Mouse (Mus musculus) common myeloid progenitor, adult 5-6 weeks (primary cell): Measurements from ENCODE around the gene Gm49392. TPM values are rescaled to one million over a fixed set of nuclear protein-coding genes. Genes with fewer than 3 reads are reported as not detected.
"Not testable (repeated sequence)": the region's sequence is repeated elsewhere in the genome, so short reads cannot be mapped to it uniquely, and the experiment has no call there.

Experiments
- ATAC-seq: replicated peaks from 2 replicates; pipeline ENCODE4 v1.8.0; 2016; ENCODE audit warnings: low read depth, mild to moderate bottlenecking, moderate TSS enrichment, inconsistent platforms; ENCODE audit not compliant: poor library complexity, severe bottlenecking
- total RNA-seq: library from RNA; stranded (forward); fragments of 200-1000, 187-1606 nt; gene quantifications from 2 replicates; pipeline ENCODE4 v1.2.3, GENCODE M21; 2017

Gm49392 gene
- 1.5 TPM in 1 of 2 replicates, not detected in the other for total RNA-seq

GRCm38 (mm10) chr13:60896794-60897193 is at the start of gene Gm49392:
Gene Gm49392, minus strand, starts transcription at chr13:60896894.
- ATAC-seq: not testable (repeated sequence)

DNA sequence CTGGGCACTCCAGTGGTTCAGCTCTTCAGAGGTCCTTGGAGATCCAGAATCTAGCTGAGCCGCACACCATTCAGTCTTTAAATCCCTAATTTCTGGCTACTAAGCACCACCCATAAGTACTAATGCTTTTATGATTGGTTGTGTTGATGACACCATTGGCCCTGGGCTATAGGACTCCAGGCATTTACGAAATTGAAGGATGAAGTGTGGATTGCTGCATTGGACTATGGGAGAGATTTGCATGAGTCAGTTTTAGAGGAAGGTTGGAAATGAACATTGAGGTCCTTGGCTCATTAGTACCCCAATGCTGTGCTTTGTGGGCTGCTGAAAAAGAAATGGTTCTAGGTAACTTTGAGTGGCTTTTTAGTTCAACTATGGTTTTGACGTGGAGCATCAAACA is 45.2 kb upstream of the Gm49392 start, which contains the start of gene Tpbpa:
TSS of gene Tpbpa (minus strand) at position 101 of the 400 bp plus-strand sequence.
- not testable (repeated sequence) for ATAC-seq

DNA sequence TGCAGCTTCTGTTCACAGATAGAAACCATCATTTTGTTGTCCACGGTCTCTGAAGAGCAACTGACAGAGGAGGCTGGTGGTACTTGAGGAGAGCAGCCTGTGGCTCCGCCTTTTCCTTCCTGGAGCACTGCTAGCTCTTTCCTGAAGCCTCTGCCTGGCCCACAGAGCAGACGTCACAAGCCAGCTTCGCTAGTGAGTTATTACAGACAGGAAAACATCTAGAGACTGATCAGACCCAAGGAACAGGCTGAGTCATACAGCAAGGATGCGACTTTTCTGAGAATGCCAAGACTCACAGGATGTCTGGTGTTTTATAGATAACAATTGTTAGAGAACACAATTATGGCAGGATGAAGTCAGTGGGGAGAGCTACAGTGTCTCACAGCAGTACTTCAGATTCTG is 39.8 kb upstream of the Gm49392 start, which contains the start of the genes Gm49391 and Ctla2a:
TSS of gene Gm49391 (minus strand) at position 72 of the 402 bp plus-strand sequence.
TSS of gene Ctla2a (minus strand) at position 126 of the 402 bp plus-strand sequence.
- ATAC-seq: peak; percentile 96

DNA sequence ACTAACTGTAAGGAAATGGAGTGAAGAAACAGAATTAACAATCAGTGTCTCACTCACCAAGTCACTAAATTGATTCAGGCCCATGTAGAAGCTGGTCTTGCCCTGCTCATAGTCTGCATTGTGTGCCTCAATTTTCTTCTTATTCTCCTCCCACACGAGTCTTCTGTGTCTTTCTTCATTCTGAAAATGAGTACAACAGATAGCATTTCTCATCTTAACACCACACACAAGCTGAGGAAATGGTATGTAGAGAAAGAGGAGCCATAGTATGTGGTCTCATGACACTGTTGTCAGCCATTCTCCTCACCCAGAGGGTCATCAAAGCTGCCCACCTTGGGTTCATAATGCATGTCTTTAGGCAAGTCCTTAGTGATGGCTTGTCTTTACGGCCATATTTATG is 38.8 kb upstream of the Gm49392 start, which contains the start of gene Gm49393:
TSS of gene Gm49393 (minus strand) at position 101 of the 400 bp plus-strand sequence.
- not testable (repeated sequence) for ATAC-seq

GRCm38 (mm10) chr13:60904780-60905179 is 8.1 kb upstream of the Gm49392 start, which contains the start of gene Tpbpb:
Gene Tpbpb, minus strand, starts transcription at chr13:60904880.
- not testable (repeated sequence) for ATAC-seq

GRCm38 (mm10) chr13:60897328-60897727 is 634 bp upstream of the Gm49392 start, which contains the start of gene Ctla2b:
Gene Ctla2b, minus strand, starts transcription at chr13:60897447.
- ATAC-seq: peak; percentile 97

DNA sequence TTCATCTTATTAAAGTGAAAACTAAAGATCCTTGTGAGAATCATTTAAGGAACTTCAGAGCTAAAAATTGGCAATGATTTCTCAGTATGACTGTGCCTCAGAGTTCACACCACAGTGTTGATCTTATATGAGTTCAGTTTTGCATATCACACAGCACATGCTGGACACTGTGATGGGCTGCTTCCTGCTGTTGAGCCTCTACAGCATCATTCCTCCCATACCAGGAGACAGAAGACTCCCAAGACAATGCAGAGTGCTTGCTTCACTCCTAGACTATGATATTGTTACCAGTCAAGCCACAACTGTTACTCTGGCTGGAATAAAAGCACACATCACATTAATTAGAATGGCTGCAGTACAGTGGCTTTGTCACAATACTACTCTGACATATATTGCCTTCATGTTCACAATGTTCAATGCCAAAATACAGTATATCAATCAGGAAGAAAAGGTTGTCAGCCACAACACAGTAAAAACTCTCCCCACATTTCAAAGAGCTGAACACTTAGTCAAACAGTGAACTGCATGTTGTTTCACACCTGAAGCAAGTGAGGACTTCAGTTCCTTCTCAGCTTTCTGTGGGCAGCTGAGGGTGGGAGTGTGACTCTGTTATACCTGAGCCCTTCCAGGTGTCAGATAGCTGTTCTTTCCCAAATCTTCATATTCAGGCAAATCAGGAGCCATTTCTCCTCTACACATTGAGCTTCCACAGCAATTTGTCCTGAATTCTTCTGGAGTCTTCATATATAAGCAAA is 1.1 kb downstream of the Gm49392 start:
- ATAC-seq: 0 out of 2 replicates have a peak, but pooled peaks have one; percentile 14

DNA sequence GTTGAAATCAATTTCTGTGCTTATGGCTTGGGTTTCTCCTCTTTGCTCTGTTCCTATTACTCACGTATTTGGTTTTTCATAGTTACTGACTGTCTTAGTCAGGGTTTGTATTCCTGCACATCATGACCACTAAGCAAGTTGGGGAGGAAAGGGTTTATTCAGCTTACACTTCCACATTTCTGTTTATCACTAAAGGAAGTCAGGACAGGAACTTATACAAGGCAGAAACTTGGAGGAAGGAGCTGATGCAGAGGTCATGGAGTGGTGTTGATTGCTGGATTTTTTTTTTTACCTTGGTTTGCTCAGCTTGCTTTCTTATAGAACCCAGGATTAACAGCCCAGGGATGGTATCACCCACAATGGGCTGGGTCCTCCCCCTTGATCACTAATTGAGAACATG is 4.4 kb downstream of the Gm49392 start:
- ATAC-seq: peak; percentile 50; the same call in 1 of the 2 replicates

GRCm38 (mm10) chr13:60864281-60864680 is 32.4 kb downstream of the Gm49392 start, which contains the start of gene 4930486L24Rik:
Gene 4930486L24Rik, minus strand, starts transcription at chr13:60864475.
- no peak for ATAC-seq

GRCm38 (mm10) chr13:60848241-60849120 is 48.2 kb downstream of the Gm49392 start:
- ATAC-seq: peak; percentile 69

- ATAC-seq: no peak
Measured at GRCm38 (mm10) chr13:60843153-60843552, 53.5 kb downstream of the Gm49392 start.

- no peak for ATAC-seq
Measured at GRCm38 (mm10) chr13:60842703-60843102, 54.0 kb downstream of the Gm49392 start.

DNA sequence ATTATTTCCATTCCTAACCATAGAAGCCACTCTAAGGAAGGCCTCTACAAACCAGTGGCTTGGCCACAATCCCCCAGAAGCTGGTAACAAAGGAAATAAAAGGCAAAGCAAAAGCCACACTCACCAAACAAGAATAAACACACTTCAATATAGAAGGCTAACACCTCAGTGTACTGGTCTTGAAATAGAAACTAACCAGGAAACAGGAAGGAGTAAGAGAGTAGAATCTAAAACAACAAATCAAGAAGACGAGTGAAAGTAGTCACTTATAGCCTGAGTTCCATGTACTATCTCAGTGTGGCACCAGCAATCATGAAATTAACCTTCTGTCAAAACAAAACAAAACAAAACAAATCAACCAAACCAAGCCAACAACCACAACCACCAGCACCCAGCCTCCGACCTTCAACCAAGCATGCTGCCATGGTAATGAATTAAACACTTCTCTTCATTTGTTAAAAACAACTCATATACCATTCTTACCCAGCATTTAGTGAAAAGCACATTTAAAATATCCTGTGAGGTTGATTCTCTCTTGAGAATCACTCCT is 57.3 kb downstream of the Gm49392 start:
- ATAC-seq: no peak

GRCm38 (mm10) chr13:60826052-60826451 is 70.6 kb downstream of the Gm49392 start:
- peak; percentile 94 for ATAC-seq

DNA sequence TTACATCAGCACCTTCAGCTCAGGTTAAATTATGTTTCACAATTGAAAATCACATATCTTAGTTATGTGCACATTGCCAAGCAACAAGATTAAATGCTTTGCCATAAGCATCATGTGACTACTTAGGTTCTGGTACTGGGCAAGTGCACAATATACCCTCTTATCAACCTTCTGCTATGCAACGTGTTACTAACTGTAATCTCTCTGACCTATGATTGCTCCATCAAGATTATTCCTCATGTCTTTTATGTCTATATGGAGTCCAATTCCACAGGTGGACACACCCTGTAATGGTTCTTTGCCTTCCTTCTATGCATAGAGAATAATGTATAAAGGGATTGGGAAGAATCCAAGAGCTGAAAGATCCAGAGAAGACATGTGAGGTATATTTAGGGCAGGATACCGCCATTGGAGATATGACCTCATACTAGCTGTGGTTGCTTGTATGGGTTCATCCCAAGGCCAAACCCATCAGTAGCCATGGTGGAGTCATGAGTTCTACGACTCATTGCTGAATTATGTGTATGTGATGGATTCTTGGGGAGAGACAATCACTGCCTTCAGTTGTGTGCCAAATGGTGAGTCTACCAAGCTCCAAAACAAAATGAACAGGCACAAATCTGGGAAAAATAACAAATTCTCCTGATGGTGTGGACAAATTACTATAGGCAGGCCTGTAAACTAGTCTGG is 76.1 kb downstream of the Gm49392 start:
- no peak for ATAC-seq

DNA sequence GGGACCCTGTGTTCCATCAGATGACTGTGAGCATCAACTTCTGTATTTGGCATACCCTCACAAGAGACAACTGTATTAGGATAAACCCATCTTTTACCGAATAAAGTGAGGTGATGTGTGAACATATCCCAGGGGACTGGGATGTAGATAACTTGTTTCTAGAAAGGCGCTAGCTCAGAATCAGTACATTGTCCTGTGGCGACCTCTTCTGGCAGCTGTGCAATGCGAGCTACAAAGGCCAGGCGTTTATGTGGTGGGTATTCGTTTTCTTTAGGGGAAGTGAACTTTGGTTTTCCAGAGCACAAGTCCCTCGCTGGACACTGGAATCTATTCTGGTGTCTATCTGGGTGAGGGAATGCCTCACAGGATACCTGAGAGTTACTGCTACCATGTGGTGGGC is 77.2 kb downstream of the Gm49392 start:
- ATAC-seq: peak; percentile 99

DNA sequence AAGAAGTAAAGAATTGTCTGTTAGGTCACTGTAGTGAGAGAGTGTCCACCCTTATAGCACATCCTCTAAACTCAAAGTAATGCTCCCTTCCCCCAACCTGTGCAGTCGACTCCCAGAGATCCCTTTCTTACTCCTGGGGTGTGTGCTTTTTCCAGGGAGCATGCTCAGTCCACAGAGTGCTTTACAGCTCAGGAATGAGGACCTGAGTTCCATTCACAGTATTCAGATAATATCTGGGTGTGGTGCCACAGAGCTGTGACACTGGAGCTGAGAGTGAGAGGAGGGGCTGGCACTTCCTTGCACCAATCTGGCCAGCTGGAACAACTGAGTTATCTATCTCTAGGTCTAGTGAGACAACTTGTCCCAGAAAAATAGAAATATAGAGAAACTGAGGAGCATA is 83.0 kb downstream of the Gm49392 start:
- no peak for ATAC-seq

- no peak for ATAC-seq
Measured at GRCm38 (mm10) chr13:60812768-60813167, 83.9 kb downstream of the Gm49392 start.

- ATAC-seq: no peak
Measured at GRCm38 (mm10) chr13:60809690-60810089, 87.0 kb downstream of the Gm49392 start.
